8 mouse cellular contexts compared by ENCODE assay signal in the genomic region with DNA sequence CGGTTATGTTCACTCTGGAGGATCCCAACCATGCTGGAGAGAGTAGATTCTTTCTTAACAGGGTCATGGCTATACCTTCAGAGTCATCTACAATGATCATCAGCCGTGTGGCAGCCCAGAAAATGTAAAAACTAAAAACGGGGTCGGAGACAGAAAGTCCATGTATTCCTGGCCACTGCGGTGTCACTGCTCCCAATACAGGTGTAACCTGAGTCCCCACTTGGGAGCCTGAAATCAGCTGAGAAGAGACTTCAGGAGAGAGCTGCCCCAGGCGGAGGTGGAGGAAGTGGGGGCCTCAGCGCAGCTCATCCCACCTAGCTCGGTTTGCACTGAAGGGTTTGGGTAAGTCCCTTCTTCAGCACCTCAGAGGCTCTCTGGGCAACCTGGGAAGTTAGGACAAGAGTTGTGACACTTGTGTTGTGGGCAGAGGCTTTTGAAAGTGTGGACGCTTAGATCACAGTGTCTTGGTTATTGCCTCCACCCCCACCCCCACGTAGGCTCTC. TPM values are rescaled to one million over a fixed set of nuclear protein-coding genes. Genes with fewer than 3 reads are reported as not detected.
DNase-seq lines count a peak whose midpoint lies in the region; ATAC-seq and TF ChIP-seq lines count a peak whose summit lies in the region.

No protein-coding gene starts in this region.

- TF ChIP-seq CTCF in liver, adult 2 months (IDR thresholded peaks at IDR 0.05; ENCODE audit: low read depth, low read length): no peak

- H3K9ac ChIP-seq in liver, adult 2 months (ENCODE audit: low read depth, low read length): peak overlapping the region; percentile 83
- H3K9ac ChIP-seq in intestine, embryonic 16.5 days (ENCODE audit: low read depth, low read length): peak overlapping the region; percentile 69
- peak overlapping the region; percentile 60 for H3K9ac ChIP-seq in neural tube, embryonic 14.5 days (replicated peaks; ENCODE audit: low read depth, low read length)

- H3K4me1 ChIP-seq in liver, adult 2 months (ENCODE audit: control insufficient read depth, insufficient read depth, low read length): 0 out of 2 replicates have a peak, but pooled peaks cover 3% of the 10 kb centered on the region
- H3K4me1 ChIP-seq in embryonic facial prominence, embryonic 10.5 days: peaks cover 37% of the 10 kb centered on the region
- no peaks in the 10 kb centered on the region for H3K4me1 ChIP-seq in intestine, embryonic 16.5 days (ENCODE audit: control insufficient read depth, insufficient read depth, low read length)
- peaks cover 4% of the 10 kb centered on the region; the same call in 1 of the 2 replicates for H3K4me1 ChIP-seq in neural tube, embryonic 14.5 days (ENCODE audit: control insufficient read depth, insufficient read depth, low read length)

- peak; percentile 17 for DNase-seq in liver, adult 2 months (ENCODE audit: extremely low read depth, low read depth, low spot score)
- DNase-seq in liver: no peak
- no peak for DNase-seq in embryonic facial prominence, embryonic 10.5 days (ENCODE audit: low spot score)
- DNase-seq in urinary bladder, postnatal 14 days (ENCODE audit: low spot score): no peak
- DNase-seq in right cerebral cortex, postnatal 36 days (ENCODE audit: low spot score in 2 of 2): no peak
- DNase-seq in ovary, postnatal 36 days (ENCODE audit: low spot score): no peak

- H3K79me2 ChIP-seq in liver, adult 2 months (ENCODE audit: control insufficient read depth, insufficient read depth, low read length): no peaks in the 10 kb centered on the region

- no peaks in the 10 kb centered on the region for H3K9me3 ChIP-seq in embryonic facial prominence, embryonic 10.5 days
- H3K9me3 ChIP-seq in intestine, embryonic 16.5 days (ENCODE audit: control insufficient read depth, low read length): no peaks in the 10 kb centered on the region
- H3K9me3 ChIP-seq in neural tube, embryonic 14.5 days (ENCODE audit: control insufficient read depth, low read length): no peaks in the 10 kb centered on the region

- no peak; the same call in 1 of the 2 replicates for ATAC-seq in intestine, embryonic 16.5 days
- no peak for ATAC-seq in neural tube, embryonic 14.5 days (ENCODE audit: low read depth)

- H3K4me3 ChIP-seq in liver, adult 2 months (ENCODE audit: insufficient read depth, low read depth, low read length): peak overlapping the region; percentile 74
- H3K4me3 ChIP-seq in embryonic facial prominence, embryonic 10.5 days: peak overlapping the region; percentile 65
- H3K4me3 ChIP-seq in intestine, embryonic 16.5 days (ENCODE audit: low read length): peak overlapping the region; percentile 60
- peak overlapping the region; percentile 41 for H3K4me3 ChIP-seq in neural tube, embryonic 14.5 days (ENCODE audit: low read depth, low read length)

- H3K27ac ChIP-seq in liver, adult 2 months (replicated peaks; ENCODE audit: insufficient read depth, low read depth, low read length): peak overlapping the region; percentile 68
- peak overlapping the region; percentile 78 for H3K27ac ChIP-seq in embryonic facial prominence, embryonic 10.5 days (replicated peaks)
- no peak overlapping the region; the same call in 1 of the 2 replicates for H3K27ac ChIP-seq in intestine, embryonic 16.5 days (ENCODE audit: low read length)
- H3K27ac ChIP-seq in neural tube, embryonic 14.5 days (ENCODE audit: low read depth, low read length): no peak overlapping the region

- H3K27me3 ChIP-seq in liver, adult 2 months (ENCODE audit: control insufficient read depth, insufficient read depth, low read length): no peaks in the 10 kb centered on the region
- no peaks in the 10 kb centered on the region for H3K27me3 ChIP-seq in embryonic facial prominence, embryonic 10.5 days (replicated peaks; ENCODE audit: low read depth, poor library complexity, severe bottlenecking)
- H3K27me3 ChIP-seq in intestine, embryonic 16.5 days (replicated peaks; ENCODE audit: control insufficient read depth, insufficient read depth, low read length): no peaks in the 10 kb centered on the region
- no peaks in the 10 kb centered on the region for H3K27me3 ChIP-seq in neural tube, embryonic 14.5 days (ENCODE audit: control insufficient read depth, insufficient read depth, low read length)

- 58% methylated on average over 10 of the region's 10 CpGs for WGBS in liver, adult 2 months
- WGBS in embryonic facial prominence, embryonic 10.5 days: 42% methylated on average over 10 of the region's 10 CpGs
- 50% methylated on average over 10 of the region's 10 CpGs for WGBS in intestine, embryonic 16.5 days
- WGBS in neural tube, embryonic 14.5 days: 53% methylated on average over 10 of the region's 10 CpGs

- H3K36me3 ChIP-seq in liver, adult 2 months (ENCODE audit: control insufficient read depth, insufficient read depth, low read length): no peaks in the 10 kb centered on the region
- H3K36me3 ChIP-seq in embryonic facial prominence, embryonic 10.5 days (replicated peaks): no peaks in the 10 kb centered on the region
- no peaks in the 10 kb centered on the region for H3K36me3 ChIP-seq in intestine, embryonic 16.5 days (ENCODE audit: control insufficient read depth, insufficient read depth, low read length)
- no peaks in the 10 kb centered on the region for H3K36me3 ChIP-seq in neural tube, embryonic 14.5 days (ENCODE audit: control insufficient read depth, insufficient read depth, low read length)

- TF ChIP-seq POLR2A in liver, adult 2 months (IDR thresholded peaks at IDR 0.05; ENCODE audit: extremely low read depth, insufficient read depth, low read length): no peak

- peak overlapping the region; percentile 53 for H3K4me2 ChIP-seq in intestine, embryonic 16.5 days (ENCODE audit: low read depth, low read length)
- peak overlapping the region; percentile 72 for H3K4me2 ChIP-seq in neural tube, embryonic 14.5 days (ENCODE audit: low read depth, low read length)

RNA-seq across cellular contexts. Expression of a gene that starts 6.1 kb away (rescaled TPM):
- 3.9 and 4.3 TPM in 2 replicates for total RNA-seq in liver, adult 2 months (2014; rRNA removed)
- polyA plus RNA-seq in liver, adult 2 months (2012; rRNA removed): 2.2 and 2.8 TPM in 2 replicates
- 14.8 and 16.0 TPM in 2 replicates for polyA plus RNA-seq in embryonic facial prominence, embryonic 10.5 days (2016; fragmentation: Nextera tagmentation; extraction: Ambion mirVana)
- 33.1 and 35.2 TPM in 2 replicates for polyA plus RNA-seq in intestine, embryonic 16.5 days (2015; fragmentation: Nextera tagmentation; extraction: Ambion mirVana)
- polyA plus RNA-seq in neural tube, embryonic 14.5 days (2014; fragmentation: Nextera tagmentation; extraction: Ambion mirVana): 3.4 and 9.0 TPM in 2 replicates

RNA-seq across cellular contexts. Expression of a gene that starts 16.5 kb away (rescaled TPM):
- not detected in 2 replicates for total RNA-seq in liver, adult 2 months (2014; rRNA removed)
- not detected in 2 replicates for polyA plus RNA-seq in liver, adult 2 months (2012; rRNA removed)
- polyA plus RNA-seq in embryonic facial prominence, embryonic 10.5 days (2016; fragmentation: Nextera tagmentation; extraction: Ambion mirVana): 0.16 and 0.19 TPM in 2 replicates
- 0.32 and 0.42 TPM in 2 replicates for polyA plus RNA-seq in intestine, embryonic 16.5 days (2015; fragmentation: Nextera tagmentation; extraction: Ambion mirVana)
- 0.22 and 1.2 TPM in 2 replicates for polyA plus RNA-seq in neural tube, embryonic 14.5 days (2014; fragmentation: Nextera tagmentation; extraction: Ambion mirVana)

Comparison
In these comparisons a context has a peak if more than half of its experiments do, and no peak if none do; other contexts are left out.
1. H3K27ac ChIP-seq: peak in liver, adult 2 months (single experiment) and embryonic facial prominence, embryonic 10.5 days (single experiment); none in intestine, embryonic 16.5 days (single experiment) and neural tube, embryonic 14.5 days (single experiment).
2. Peak in every context shown above with its lines, with median percentiles within 50 percentile points of each other: H3K4me3 ChIP-seq and H3K9ac ChIP-seq.